Mouse (Mus musculus): ENCODE results near the gene Dus3l.

Gene Dus3l

GRCm38 (mm10) chr17:56754271-56755185, 10.0 kb upstream of the Dus3l start:
- DNase-seq (ENCODE audit: low spot score in 2 of 2), result no peak

DNA sequence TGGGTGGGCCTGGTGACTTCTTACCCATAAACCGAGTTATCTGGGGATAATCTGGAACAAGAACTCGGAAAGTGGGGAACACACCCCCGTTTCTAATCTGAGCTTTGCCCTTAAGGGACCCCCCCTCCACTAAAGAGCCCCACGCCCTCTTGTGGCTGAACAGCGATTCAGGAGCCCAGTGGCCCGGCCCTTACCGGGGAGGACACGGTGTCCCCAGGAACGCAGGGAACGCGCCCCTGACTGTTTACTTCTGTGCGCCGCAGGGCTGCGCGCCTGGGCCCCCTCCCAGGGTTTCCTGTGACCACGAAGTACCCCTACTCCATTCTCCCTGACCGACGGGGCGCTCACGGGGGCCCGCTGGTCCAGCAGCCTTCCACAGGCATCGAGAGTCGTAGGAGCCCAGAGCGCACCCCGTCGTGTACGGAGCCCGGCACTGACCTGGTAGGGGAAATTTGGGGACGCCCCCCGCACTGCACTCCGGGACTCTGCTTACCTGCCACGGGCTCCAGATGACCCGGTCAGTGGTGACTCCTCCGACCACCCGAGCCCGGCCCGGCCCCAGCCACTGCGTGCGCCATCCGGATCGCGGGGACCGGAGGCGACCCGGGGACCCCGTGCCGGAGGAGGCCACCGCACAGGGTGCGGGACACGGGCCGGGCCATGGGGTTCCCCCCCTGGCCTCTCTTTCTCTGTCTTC, 7.7 kb upstream of the Dus3l start:
- no peak for DNase-seq (ENCODE audit: low spot score in 2 of 2)

DNA sequence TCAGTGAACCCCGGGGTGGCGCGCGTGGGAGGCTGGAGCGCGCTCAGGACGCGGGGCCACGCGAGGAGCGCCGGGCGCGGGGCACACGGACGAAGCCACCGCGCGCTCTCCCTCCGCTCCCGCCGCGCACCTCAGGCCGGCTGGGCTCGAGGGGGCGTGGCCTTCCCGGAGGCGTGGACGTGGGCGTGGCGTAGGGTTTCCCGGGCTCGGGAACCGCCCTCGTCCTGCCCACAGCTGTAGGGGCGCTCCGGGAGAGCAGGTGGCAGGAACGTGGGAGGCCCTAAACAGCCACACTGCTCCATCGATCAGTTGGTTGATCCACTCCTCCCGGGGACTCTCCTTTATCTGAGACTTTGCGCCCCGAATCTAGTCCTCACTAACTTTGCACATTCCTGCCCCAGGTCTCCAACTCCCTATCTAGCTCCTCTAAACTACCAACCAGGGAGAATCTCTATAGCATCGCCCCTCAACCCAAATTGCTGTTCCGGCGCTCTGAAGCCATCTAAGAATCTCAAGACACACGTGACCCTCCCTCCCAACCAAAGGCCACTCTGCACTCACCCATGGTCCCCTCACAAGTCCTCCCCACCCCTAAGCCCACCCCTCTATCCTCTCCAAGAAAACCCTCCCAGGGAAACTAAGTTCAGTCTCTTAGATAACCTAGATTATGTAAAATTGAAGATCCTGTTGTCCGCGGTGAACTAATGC, 7.0 kb upstream of the Dus3l start, which contains the start of gene Nrtn:
Gene Nrtn, minus strand, starts transcription at position 115 of the 708 bp plus-strand sequence.
- DNase-seq (ENCODE audit: low spot score in 2 of 2), result no peak

- DNase-seq (ENCODE audit: low spot score in 2 of 2), result peak; percentile 63 to 88
Observed at GRCm38 (mm10) chr17:56758132-56758531, 6.4 kb upstream of the Dus3l start.

DNA sequence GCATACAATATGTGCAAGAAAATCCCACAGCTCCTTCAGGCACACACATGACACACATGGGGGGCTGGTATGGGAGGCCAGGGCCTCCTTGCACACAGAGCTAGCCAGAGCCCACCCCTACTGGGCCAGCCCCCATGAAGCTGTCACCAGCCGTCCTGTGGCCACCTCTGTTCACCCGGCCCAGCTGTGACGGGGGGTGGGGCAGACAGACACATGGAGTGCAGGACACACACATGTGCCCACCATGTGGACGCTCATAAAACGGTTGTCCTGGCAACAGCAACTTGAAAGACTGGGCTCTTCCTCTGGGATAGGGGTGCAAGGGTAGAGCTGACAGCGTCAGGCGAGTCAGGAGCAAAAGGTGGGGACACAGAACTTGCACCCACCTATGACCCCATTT, 5.3 kb upstream of the Dus3l start:
- DNase-seq (ENCODE audit: low spot score in 2 of 2), result no peak

DNA sequence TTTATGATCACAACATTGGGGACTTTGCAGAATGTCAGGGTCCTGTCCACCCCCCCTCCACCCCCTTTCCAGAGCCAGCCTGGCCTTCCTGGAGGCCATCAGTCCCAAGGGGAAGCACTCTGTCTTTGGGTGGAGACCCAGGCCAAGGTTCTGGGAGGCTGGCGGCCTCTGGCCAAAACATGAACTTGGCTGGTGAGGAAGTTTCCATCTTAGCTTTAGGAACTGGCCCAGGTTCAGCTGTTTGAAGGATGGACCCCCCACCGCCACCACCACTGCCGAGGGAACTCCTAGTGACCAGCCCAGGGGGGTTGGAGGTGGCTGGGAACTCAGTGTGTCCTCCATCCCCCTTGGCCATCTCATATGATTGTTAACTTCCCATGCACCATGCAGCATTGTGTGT, 3.5 kb upstream of the Dus3l start:
- no peak for DNase-seq (ENCODE audit: low spot score in 2 of 2)

GRCm38 (mm10) chr17:56761991-56762410, 2.6 kb upstream of the Dus3l start:
- peak; percentile 78 to 86 for DNase-seq (ENCODE audit: low spot score in 2 of 2)

GRCm38 (mm10) chr17:56762769-56763731, 1.5 kb upstream of the Dus3l start:
- peak; percentile 71 to 78 for DNase-seq (ENCODE audit: low spot score in 2 of 2)

- DNase-seq (ENCODE audit: low spot score in 2 of 2), result no peak
Observed at GRCm38 (mm10) chr17:56763741-56764250, 761 bp upstream of the Dus3l start.

DNA sequence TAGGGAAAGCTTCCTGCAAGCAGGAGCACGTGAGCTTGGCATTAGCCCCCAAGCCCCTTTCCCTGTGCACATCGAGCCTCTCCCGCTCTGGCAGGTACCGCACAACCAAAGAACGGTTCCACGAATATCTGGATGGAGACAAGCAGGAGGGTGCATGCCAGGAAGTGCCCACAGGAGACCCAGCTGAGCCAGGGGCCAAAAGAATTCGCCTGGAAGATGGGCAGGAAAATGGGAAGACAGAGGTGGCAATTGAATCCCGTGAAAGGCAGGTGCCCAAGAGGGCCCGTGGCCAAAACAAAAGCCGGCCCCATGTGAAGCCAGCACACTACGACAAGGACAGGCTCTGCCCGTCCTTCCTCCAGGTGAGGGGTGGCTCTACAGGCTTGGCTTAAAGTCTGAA, 874 bp downstream of the Dus3l start:
- DNase-seq (ENCODE audit: low spot score in 2 of 2), result no peak

DNA sequence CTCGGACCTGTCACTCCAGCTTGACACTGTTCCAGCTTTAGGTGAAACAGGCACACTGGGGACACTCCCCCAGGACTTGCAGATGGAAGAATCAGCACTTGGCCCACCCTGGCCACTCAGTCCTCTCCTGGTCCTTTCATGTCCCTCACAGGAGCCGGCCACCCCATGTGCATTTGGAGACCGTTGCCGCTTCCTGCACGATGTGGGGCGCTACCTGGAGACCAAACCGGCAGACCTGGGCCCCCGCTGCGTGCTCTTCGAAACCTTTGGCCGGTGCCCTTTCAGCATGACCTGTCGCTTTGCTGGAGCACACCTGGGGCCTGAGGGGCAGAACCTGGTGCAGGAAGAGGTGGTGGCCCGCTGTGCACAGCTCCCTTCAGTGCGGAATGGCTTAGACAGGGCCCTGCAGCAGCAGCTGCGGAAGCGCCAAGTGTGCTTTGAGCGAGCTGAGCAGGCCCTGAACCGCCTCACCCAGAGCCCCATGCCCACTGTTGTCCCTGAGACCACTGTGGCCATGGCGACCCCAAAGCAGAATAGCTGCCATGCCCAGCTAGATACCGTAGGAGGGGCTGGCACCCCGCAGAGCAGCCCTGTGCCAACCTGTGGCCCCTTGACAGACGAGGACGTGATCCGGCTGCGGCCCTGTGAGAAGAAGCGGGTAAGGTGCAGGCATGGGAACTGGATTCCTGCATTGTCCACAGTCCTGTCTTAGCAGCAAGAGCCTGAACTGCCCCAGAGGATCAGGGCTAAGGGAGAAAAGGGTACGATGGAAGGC, 2.3 kb downstream of the Dus3l start:
- no peak for DNase-seq (ENCODE audit: low spot score in 2 of 2)

DNA sequence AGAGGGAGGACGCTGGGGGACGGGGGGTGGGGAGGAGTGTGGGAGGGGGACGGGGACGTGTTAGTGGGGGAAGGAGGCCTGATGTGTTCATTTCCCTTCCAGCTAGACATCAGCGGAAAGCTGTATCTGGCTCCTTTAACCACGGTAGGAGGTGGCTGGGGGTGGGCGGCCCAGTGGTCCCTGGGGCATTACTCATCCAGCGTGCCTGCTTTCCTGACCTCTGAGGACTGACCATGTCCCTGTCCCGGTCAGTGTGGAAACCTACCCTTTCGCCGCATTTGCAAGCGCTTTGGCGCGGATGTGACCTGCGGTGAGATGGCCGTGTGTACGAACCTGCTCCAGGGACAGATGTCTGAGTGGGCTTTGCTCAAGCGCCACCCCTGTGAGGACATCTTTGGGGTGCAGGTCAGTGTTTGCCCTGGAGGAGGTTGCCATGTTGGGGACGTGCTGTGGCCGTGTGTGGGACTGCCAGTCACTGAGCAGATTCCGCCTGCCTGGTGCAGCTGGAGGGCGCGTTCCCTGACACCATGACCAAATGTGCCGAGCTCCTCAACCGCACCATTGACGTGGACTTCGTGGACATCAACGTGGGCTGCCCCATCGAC, 3.1 kb downstream of the Dus3l start:
- DNase-seq (ENCODE audit: low spot score in 2 of 2), result no peak

- DNase-seq (ENCODE audit: low spot score in 2 of 2), result no peak
Observed at GRCm38 (mm10) chr17:56768941-56769340, 4.4 kb downstream of the Dus3l start.

DNA sequence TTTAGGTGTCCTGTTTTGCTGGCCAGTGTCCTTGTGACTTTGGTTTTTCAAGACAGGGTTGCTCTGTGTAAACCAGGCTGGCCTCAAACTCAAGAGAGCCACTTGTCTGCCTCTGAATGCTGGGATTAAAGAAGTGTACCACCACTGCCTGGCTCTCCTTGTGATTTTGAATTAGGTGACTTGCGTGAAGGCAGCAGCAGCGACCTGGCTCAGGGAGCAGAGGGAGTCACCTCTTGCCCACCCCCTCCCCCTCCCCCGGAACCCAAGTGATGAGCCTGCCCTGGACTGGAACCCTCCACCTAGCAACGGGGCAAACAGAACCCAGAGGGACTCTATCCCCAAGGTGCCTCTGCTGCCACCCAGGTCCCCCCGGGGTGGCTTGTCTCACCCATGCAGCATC, 5.4 kb downstream of the Dus3l start, which contains the start of gene Prr22:
Gene Prr22, plus strand, starts transcription at position 301 of the 400 bp plus-strand sequence.
- DNase-seq (ENCODE audit: low spot score in 2 of 2), result no peak

DNA sequence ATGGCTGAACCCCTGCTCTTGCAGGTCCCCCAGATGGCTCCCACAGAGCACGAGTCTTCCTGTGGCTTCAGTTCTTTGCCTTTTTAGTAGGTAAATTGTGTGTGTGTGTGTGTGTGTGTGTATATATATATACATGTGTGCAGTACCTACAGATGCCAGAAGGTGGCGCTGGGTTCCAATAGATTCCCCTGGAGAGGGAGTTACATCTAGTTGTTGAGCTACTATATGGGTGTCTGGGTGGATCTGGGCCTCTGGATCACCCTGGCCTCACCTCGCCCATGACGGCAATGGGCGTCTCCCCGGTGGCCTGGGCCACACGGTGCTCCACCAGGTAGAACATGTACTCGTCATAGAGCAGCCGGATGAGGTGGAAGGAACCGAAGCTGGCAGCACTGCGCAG, 13.0 kb downstream of the Dus3l start:
- peak in 1 of 2 experiments; percentile 29 for DNase-seq (ENCODE audit: low spot score in 2 of 2)

GRCm38 (mm10) chr17:56778779-56779362, 14.3 kb downstream of the Dus3l start:
- no peak for DNase-seq (ENCODE audit: low spot score in 2 of 2)

DNA sequence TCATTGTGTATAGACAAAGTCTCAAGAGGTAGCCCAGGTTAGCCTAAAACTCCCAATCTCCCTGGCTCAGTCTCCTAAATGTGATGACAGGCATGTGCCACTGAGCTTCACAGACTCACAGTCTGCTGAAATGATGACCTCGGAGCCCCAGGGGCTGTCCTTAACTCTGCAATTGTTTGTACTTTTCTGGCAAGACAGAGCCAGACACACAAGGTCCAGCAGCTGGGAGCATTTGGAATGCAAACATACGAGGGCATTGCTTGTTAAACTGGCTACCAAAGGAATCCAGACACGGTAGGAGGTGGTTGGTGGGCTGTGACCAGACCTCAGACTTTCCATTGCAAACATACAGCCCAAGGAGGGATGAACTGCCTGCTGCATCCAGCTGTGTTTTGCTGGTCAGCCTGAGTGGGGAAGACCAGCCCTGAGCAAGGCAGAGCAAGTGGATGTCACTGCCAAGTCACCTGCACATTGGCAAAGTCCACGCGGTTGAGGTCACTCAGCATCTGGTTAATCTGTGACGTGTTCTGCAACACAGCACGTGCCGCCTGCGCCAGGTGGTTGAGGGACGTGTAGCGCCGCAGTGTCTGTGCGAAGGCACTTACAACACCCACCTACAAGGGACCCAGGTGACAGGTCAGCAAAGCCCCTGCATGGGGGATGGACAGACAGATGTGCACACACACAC, 15.9 kb downstream of the Dus3l start:
- no peak for DNase-seq (ENCODE audit: low spot score in 2 of 2)

DNA sequence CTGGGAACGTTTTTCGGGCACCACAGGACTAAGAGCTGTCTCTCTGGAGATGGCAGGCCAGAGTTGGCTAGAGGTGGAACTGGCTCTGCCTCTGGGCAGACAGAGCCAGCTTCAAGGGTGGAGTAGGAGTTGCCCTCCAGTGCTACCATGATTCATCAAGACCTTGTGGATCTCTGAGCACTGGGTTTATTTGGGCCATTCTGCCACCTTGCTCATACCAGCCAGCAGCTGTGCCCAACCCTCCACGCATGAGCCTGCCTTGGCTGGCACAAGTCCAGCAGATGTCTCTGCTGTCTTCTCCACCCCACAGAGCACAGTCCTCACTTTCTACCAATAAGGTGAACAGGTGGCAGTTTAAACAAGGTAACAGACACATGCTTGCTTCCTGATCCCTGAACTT, 24.3 kb downstream of the Dus3l start:
- DNase-seq (ENCODE audit: low spot score in 2 of 2), result no peak

DNA sequence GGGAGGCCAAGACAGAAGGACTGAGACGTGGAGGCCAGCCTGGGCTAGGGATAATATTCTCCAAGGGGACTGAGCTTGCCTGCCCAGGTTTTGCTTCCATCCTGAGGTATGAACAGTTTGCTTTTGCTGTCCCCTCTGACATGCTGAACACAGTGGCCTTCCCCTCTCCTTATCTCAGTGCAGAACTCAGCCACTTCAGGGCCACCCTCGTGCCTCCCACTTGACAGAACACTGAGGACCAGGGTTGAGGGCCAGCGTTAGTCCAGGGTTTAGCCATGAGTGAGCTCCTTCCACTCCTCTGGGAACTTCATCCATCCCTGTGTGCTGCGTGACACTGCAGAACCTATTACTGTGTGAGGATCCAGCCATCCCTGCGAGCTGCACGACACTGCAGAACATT, 24.7 kb downstream of the Dus3l start:
- DNase-seq (ENCODE audit: low spot score in 2 of 2), result no peak
